Mouse (Mus musculus): ENCODE measurements around the gene Rps6kb1.

Gene Rps6kb1

GRCm38 (mm10) chr11:86580319-86581113 is 35.9 kb upstream of the Rps6kb1 start:
- peak in 1 of 2 experiments; percentile 58 for DNase-seq

- DNase-seq, result peak in 1 of 2 experiments; percentile 64
These were observed 35.2 kb upstream of the Rps6kb1 start for GRCm38 (mm10) chr11:86579731-86580318.

GRCm38 (mm10) chr11:86578809-86579730 is 34.5 kb upstream of the Rps6kb1 start:
- DNase-seq, result peak; percentile 55 to 75

- DNase-seq, result no peak
These were observed 33.7 kb upstream of the Rps6kb1 start for GRCm38 (mm10) chr11:86578106-86578808.

- peak in 1 of 2 experiments; percentile 64 for DNase-seq
These were observed 32.6 kb upstream of the Rps6kb1 start for GRCm38 (mm10) chr11:86577231-86577630.

- no peak for DNase-seq
These were observed 31.2 kb upstream of the Rps6kb1 start for GRCm38 (mm10) chr11:86575632-86576378.

GRCm38 (mm10) chr11:86574408-86574807 is 29.8 kb upstream of the Rps6kb1 start:
- no peak for DNase-seq

GRCm38 (mm10) chr11:86573646-86574231 is 29.1 kb upstream of the Rps6kb1 start:
- no peak for DNase-seq

- no peak for DNase-seq
These were observed 28.0 kb upstream of the Rps6kb1 start for GRCm38 (mm10) chr11:86572623-86573022.

GRCm38 (mm10) chr11:86571871-86572270 is 27.3 kb upstream of the Rps6kb1 start:
- DNase-seq, result no peak

- DNase-seq, result peak; percentile 59 to 70
These were observed 26.6 kb upstream of the Rps6kb1 start for GRCm38 (mm10) chr11:86571047-86571855.

GRCm38 (mm10) chr11:86570261-86570746 is 25.7 kb upstream of the Rps6kb1 start:
- peak in 1 of 2 experiments; percentile 45 for DNase-seq

- DNase-seq, result no peak
These were observed 23.8 kb upstream of the Rps6kb1 start for GRCm38 (mm10) chr11:86568425-86568824.

GRCm38 (mm10) chr11:86558258-86558657 is 13.7 kb upstream of the Rps6kb1 start:
- no peak for DNase-seq

GRCm38 (mm10) chr11:86553525-86553924 is 8.9 kb upstream of the Rps6kb1 start:
- no peak for DNase-seq

GRCm38 (mm10) chr11:86547412-86547811 is 2.8 kb upstream of the Rps6kb1 start:
- peak in 1 of 2 experiments; percentile 24 for DNase-seq

- DNase-seq, result no peak
These were observed 951 bp upstream of the Rps6kb1 start for GRCm38 (mm10) chr11:86545556-86545955.

GRCm38 (mm10) chr11:86543960-86544638 is 506 bp downstream of the Rps6kb1 start:
- no peak for DNase-seq

- DNase-seq, result no peak
These were observed 1.8 kb downstream of the Rps6kb1 start for GRCm38 (mm10) chr11:86542851-86543250.

- DNase-seq, result no peak
These were observed 4.1 kb downstream of the Rps6kb1 start for GRCm38 (mm10) chr11:86540476-86540845.
